Mouse (Mus musculus) MEL (cell line): Measurements from ENCODE around the gene Prdm11. TPM values are rescaled to one million over a fixed set of nuclear protein-coding genes. Genes with fewer than 3 reads are reported as not detected.

Experiments used
- DNase-seq: peaks from one replicate; pipeline ENCODE4 v3.0.0; 2011; ENCODE audit warnings: low read depth, low spot score
- H3K27ac ChIP-seq: 2 replicates; pipeline ENCODE4 v1.5.1; 2012; ENCODE audit warnings: low read depth, mild to moderate bottlenecking, control low read depth, low read length, moderate library complexity; ENCODE audit not compliant: control insufficient read depth
- H3K27me3 ChIP-seq, 2 experiments: fragments of 150-350 bp in 1 of 2; sonication (generic) in 1 of 2; 2 replicates each; pipeline ENCODE4 v1.6.1; 2012; ENCODE audit warnings: low read length in 2 of 2, mild to moderate bottlenecking in 2 of 2, improper control_type of control experiment in 1 of 2, moderate library complexity in 1 of 2; ENCODE audit not compliant: insufficient read depth in 2 of 2, control insufficient read depth in 1 of 2
- H3K36me3 ChIP-seq, 2 experiments: 2 replicates each; pipeline ENCODE4 v1.6.1; 2012 to 2014; ENCODE audit warnings: low read length in 2 of 2, improper control_type of control experiment in 1 of 2, inconsistent platforms in 1 of 2, mild to moderate bottlenecking in 1 of 2; ENCODE audit not compliant: insufficient read depth in 2 of 2, control insufficient read depth in 1 of 2
- H3K4me1 ChIP-seq, 2 experiments: fragments of 150-350 bp in 1 of 2; sonication (generic) in 1 of 2; 2 replicates each; pipeline ENCODE4 v1.6.1; 2012; ENCODE audit warnings: low read length in 2 of 2, improper control_type of control experiment in 1 of 2, mild to moderate bottlenecking in 1 of 2; ENCODE audit not compliant: insufficient read depth in 2 of 2, control insufficient read depth in 1 of 2
- H3K4me3 ChIP-seq, 2 experiments: fragments of 150-350 bp in 1 of 2; sonication (generic) in 1 of 2; 2 replicates each; pipeline ENCODE4 v1.5.1; 2012; ENCODE audit warnings: low read depth in 2 of 2, low read length in 2 of 2, mild to moderate bottlenecking in 2 of 2, moderate library complexity in 2 of 2, control low read depth in 1 of 2, improper control_type of control experiment in 1 of 2; ENCODE audit not compliant: control insufficient read depth in 1 of 2, insufficient read depth in 1 of 2
- H3K79me2 ChIP-seq: 2 replicates; pipeline ENCODE4 v1.6.1; 2012; ENCODE audit warnings: mild to moderate bottlenecking, low read length, moderate library complexity; ENCODE audit not compliant: control insufficient read depth, poor library complexity, insufficient read depth
- H3K9ac ChIP-seq: 2 replicates; pipeline ENCODE4 v1.6.1; 2012; ENCODE audit warnings: low read depth, mild to moderate bottlenecking, control low read depth, low read length, moderate library complexity; ENCODE audit not compliant: control insufficient read depth, poor library complexity, severe bottlenecking
- H3K9me3 ChIP-seq: fragments of 150-350 bp; sonication (generic); replicated peaks from 2 replicates; pipeline ENCODE4 v1.6.1; 2012; ENCODE audit warnings: mild to moderate bottlenecking, low read length, improper control_type of control experiment, moderate library complexity; ENCODE audit not compliant: insufficient read depth
- CHD1 ChIP-seq: IDR thresholded peaks from 2 replicates; pipeline ENCODE4 v1.6.1; 2012; ENCODE audit warnings: low read depth, mild to moderate bottlenecking, inconsistent platforms, low read length, improper control_type of control experiment
- CHD2 ChIP-seq: IDR thresholded peaks from 2 replicates; pipeline ENCODE4 v1.6.1; 2011; ENCODE audit warnings: low read length, improper control_type of control experiment
- CTCF ChIP-seq, 3 experiments: IDR thresholded peaks in 2 of 3; conservative IDR thresholded peaks in 1 of 3; 2 replicates each; pipeline ENCODE4 v1.5.1; 2011 to 2012; ENCODE audit warnings: low read length in 3 of 3, low read depth in 2 of 3, mild to moderate bottlenecking in 2 of 3, improper control_type of control experiment in 1 of 3, inconsistent platforms in 1 of 3, mixed read lengths in 1 of 3, moderate library complexity in 1 of 3; ENCODE audit not compliant: control insufficient read depth in 1 of 3, insufficient read depth in 1 of 3, poor library complexity in 1 of 3, severe bottlenecking in 1 of 3
- E2F4 ChIP-seq: IDR thresholded peaks from 2 replicates; pipeline ENCODE4 v1.6.1; 2011; ENCODE audit warnings: low read depth, low read length, improper control_type of control experiment, borderline replicate concordance
- ELF1 ChIP-seq: IDR thresholded peaks from 2 replicates; pipeline ENCODE4 v1.6.1; 2014; ENCODE audit warnings: low read depth, mild to moderate bottlenecking, inconsistent platforms, low read length, improper control_type of control experiment, moderate library complexity
- ETS1 ChIP-seq: IDR thresholded peaks from 2 replicates; pipeline ENCODE4 v1.6.1; 2012; ENCODE audit warnings: low read depth, mild to moderate bottlenecking, inconsistent platforms, low read length, improper control_type of control experiment, moderate library complexity
- GABPA ChIP-seq: IDR thresholded peaks from 2 replicates; pipeline ENCODE4 v1.6.1; 2012; ENCODE audit warnings: low read depth, mild to moderate bottlenecking, inconsistent platforms, low read length, improper control_type of control experiment, moderate library complexity
- HCFC1 ChIP-seq: IDR thresholded peaks from 2 replicates; pipeline ENCODE4 v1.6.1; 2012; ENCODE audit warnings: low read depth, mild to moderate bottlenecking, inconsistent platforms, low read length, improper control_type of control experiment, moderate library complexity
- JUND ChIP-seq: IDR thresholded peaks from 2 replicates; pipeline ENCODE4 v1.6.1; 2011; ENCODE audit warnings: low read depth, mild to moderate bottlenecking, improper control_type of control experiment, low read length
- MAFK ChIP-seq: IDR thresholded peaks from 2 replicates; pipeline ENCODE4 v1.6.1; 2011; ENCODE audit warnings: low read depth, mild to moderate bottlenecking, low read length, improper control_type of control experiment, borderline replicate concordance
- MAX ChIP-seq: IDR thresholded peaks from 2 replicates; pipeline ENCODE4 v1.6.1; 2011; ENCODE audit warnings: low read length, improper control_type of control experiment
- MAZ ChIP-seq: IDR thresholded peaks from 2 replicates; pipeline ENCODE4 v1.6.1; 2012; ENCODE audit warnings: low read depth, mild to moderate bottlenecking, inconsistent platforms, low read length, improper control_type of control experiment
- MEF2A ChIP-seq: IDR thresholded peaks from 2 replicates; pipeline ENCODE4 v1.6.1; 2014; ENCODE audit warnings: low read depth, mild to moderate bottlenecking, inconsistent platforms, low read length, improper control_type of control experiment; ENCODE audit not compliant: poor library complexity, insufficient replicate concordance, severe bottlenecking; ENCODE audit errors: extremely low read depth
- MXI1 ChIP-seq: IDR thresholded peaks from 2 replicates; pipeline ENCODE4 v1.6.1; 2011; ENCODE audit warnings: mild to moderate bottlenecking, low read depth, low read length, improper control_type of control experiment
- MYB ChIP-seq: IDR thresholded peaks from 2 replicates; pipeline ENCODE4 v1.6.1; 2011; ENCODE audit warnings: mild to moderate bottlenecking, low read depth, low read length, improper control_type of control experiment
- MYC ChIP-seq: IDR thresholded peaks from 2 replicates; pipeline ENCODE4 v1.6.1; 2011; ENCODE audit warnings: low read depth, mild to moderate bottlenecking, low read length, improper control_type of control experiment, moderate library complexity
- NELFE ChIP-seq: IDR thresholded peaks from 2 replicates; pipeline ENCODE4 v1.6.1; 2011; ENCODE audit warnings: low read depth, low read length, improper control_type of control experiment
- POLR2AphosphoS2 ChIP-seq: IDR thresholded peaks from 2 replicates; pipeline ENCODE4 v1.6.1; 2011; ENCODE audit warnings: low read length, improper control_type of control experiment
- POLR2AphosphoS5 ChIP-seq: IDR thresholded peaks from 2 replicates; pipeline ENCODE4 v1.6.1; 2012; ENCODE audit warnings: low read depth, borderline replicate concordance, mild to moderate bottlenecking, inconsistent platforms, low read length, moderate library complexity, mixed read lengths
- RAD21 ChIP-seq: IDR thresholded peaks from 2 replicates; pipeline ENCODE4 v1.6.1; 2011; ENCODE audit warnings: mild to moderate bottlenecking, low read depth, low read length, improper control_type of control experiment
- RCOR1 ChIP-seq: IDR thresholded peaks from 2 replicates; pipeline ENCODE4 v1.6.1; 2012; ENCODE audit warnings: low read depth, mild to moderate bottlenecking, inconsistent platforms, low read length, improper control_type of control experiment
- SIN3A ChIP-seq: IDR thresholded peaks from 2 replicates; pipeline ENCODE4 v1.6.1; 2012; ENCODE audit warnings: low read length, improper control_type of control experiment, inconsistent platforms
- SMC3 ChIP-seq: IDR thresholded peaks from 2 replicates; pipeline ENCODE4 v1.6.1; 2011; ENCODE audit warnings: low read depth, low read length, improper control_type of control experiment
- TAL1 ChIP-seq: IDR thresholded peaks from 2 replicates; pipeline ENCODE4 v1.6.1; 2012; ENCODE audit warnings: mild to moderate bottlenecking, inconsistent platforms, low read length, moderate library complexity, mixed read lengths
- UBTF ChIP-seq: IDR thresholded peaks from 2 replicates; pipeline ENCODE4 v1.6.1; 2012; ENCODE audit warnings: low read depth, mild to moderate bottlenecking, inconsistent platforms, low read length, improper control_type of control experiment, moderate library complexity, borderline replicate concordance; ENCODE audit not compliant: insufficient read depth
- USF1 ChIP-seq: IDR thresholded peaks from 2 replicates; pipeline ENCODE4 v1.6.1; 2014; ENCODE audit warnings: low read depth, mild to moderate bottlenecking, inconsistent platforms, low read length, improper control_type of control experiment, moderate library complexity
- USF2 ChIP-seq, 2 experiments: IDR thresholded peaks; 2 replicates each; pipeline ENCODE4 v1.6.1; 2011 to 2012; ENCODE audit warnings: improper control_type of control experiment in 2 of 2, low read length in 2 of 2, borderline replicate concordance in 1 of 2, inconsistent platforms in 1 of 2, low read depth in 1 of 2, mild to moderate bottlenecking in 1 of 2; ENCODE audit not compliant: insufficient read depth in 1 of 2
- ZC3H11A ChIP-seq: IDR thresholded peaks from 2 replicates; pipeline ENCODE4 v1.6.1; 2012; ENCODE audit warnings: low read depth, mild to moderate bottlenecking, inconsistent platforms, low read length, improper control_type of control experiment
- ZMIZ1 ChIP-seq: IDR thresholded peaks from 2 replicates; pipeline ENCODE4 v1.6.1; 2012; ENCODE audit warnings: low read depth, mild to moderate bottlenecking, inconsistent platforms, low read length, improper control_type of control experiment, moderate library complexity
- ZNF384 ChIP-seq: IDR thresholded peaks from 2 replicates; pipeline ENCODE4 v1.6.1; 2012; ENCODE audit warnings: low read depth, mild to moderate bottlenecking, inconsistent platforms, low read length, improper control_type of control experiment
- polyA plus RNA-seq, 2 experiments: library from polyadenylated mRNA; stranded (reverse) in 1 of 2; unstranded in 1 of 2; fragments of >175 nt in 1 of 2; fragments of >200 nt in 1 of 2; gene quantifications; 2 replicates each; pipeline versions ENCODE4 v1.2.1 to v1.2.4; 2012; ENCODE audit warnings: low replicate concordance in 2 of 2, low read depth in 1 of 2; ENCODE audit not compliant: insufficient read length in 2 of 2, insufficient read depth in 1 of 2, missing spikeins in 1 of 2
- total RNA-seq: library from RNA; depleted of rRNA; stranded (reverse); fragments of 300-350 nt; gene quantifications from 2 replicates; pipeline ENCODE4 v1.2.3, GENCODE M21; 2012

Gene Prdm11
- total and polyA plus RNA-seq, 3 experiments = 5.5 to 9.2 TPM; not detected in 1

- Histone ChIP-seq H3K36me3 (peaks cover 0 to 9% of the 10 kb centered on the region in 2 experiments; a peak in 2 of 4 replicates), H3K4me3 (no peak overlapping the region), H3K79me2 (no peaks in the 10 kb centered on the region), H3K27ac (peak overlapping the region; percentile 39; the same call in 1 of the 2 replicates), H3K27me3 (no peaks in the 10 kb centered on the region), H3K4me1 (peaks cover 5 to 9% of the 10 kb centered on the region in 2 experiments; a peak in 3 of 4 replicates), H3K9me3 (no peaks in the 10 kb centered on the region), H3K9ac (peak overlapping the region; percentile 38; the same call in 1 of the 2 replicates)
- peak; percentile 24 for DNase-seq
- TF ChIP-seq JUND = no peak
- TF ChIP-seq RCOR1 = no peak
- no peak for TF ChIP-seq MYB
- no peak for TF ChIP-seq E2F4
- TF ChIP-seq USF1 = no peak
- no peak for TF ChIP-seq TAL1
- no peak for TF ChIP-seq MAX
- no peak for TF ChIP-seq CHD2
- no peak for TF ChIP-seq UBTF
- TF ChIP-seq SMC3 = no peak
- TF ChIP-seq NELFE = no peak
- no peak for TF ChIP-seq MAFK
- TF ChIP-seq ELF1 = no peak
- TF ChIP-seq MEF2A = no peak
- TF ChIP-seq CTCF (IDR thresholded peaks at IDR 0.05 in 2 of 3, conservative IDR thresholded peaks at IDR 0.05 in 1 of 3; ENCODE audit: control insufficient read depth in 1 of 3, insufficient read depth in 1 of 3, low read depth in 2 of 3, low read length in 3 of 3, poor library complexity in 1 of 3, severe bottlenecking in 1 of 3) = no peak
- no peak for TF ChIP-seq HCFC1
- no peak for TF ChIP-seq ZMIZ1
Measured at GRCm38 (mm10) chr2:92971536-92971935, 74.4 kb downstream of the Prdm11 start.

GRCm38 (mm10) chr2:92971069-92971468, 74.9 kb downstream of the Prdm11 start:
- Histone ChIP-seq H3K27me3 (no peaks in the 10 kb centered on the region), H3K9me3 (no peaks in the 10 kb centered on the region), H3K4me1 (peaks cover 5 to 9% of the 10 kb centered on the region in 2 experiments; a peak in 3 of 4 replicates), H3K4me3 (peak overlapping the region in 1 of 2 experiments; percentile 48; a peak in 3 of 4 replicates), H3K27ac (peak overlapping the region; percentile 53), H3K79me2 (no peaks in the 10 kb centered on the region), H3K36me3 (peaks cover 0 to 9% of the 10 kb centered on the region in 2 experiments; a peak in 2 of 4 replicates), H3K9ac (no peak overlapping the region)
- peak; percentile 67 for DNase-seq
- TF ChIP-seq RCOR1 (no peak; the same call in 1 of the 2 replicates), POLR2AphosphoS5 (no peak), ZNF384 (peak; percentile 93), ZC3H11A (no peak), USF1 (no peak), POLR2AphosphoS2 (no peak), MXI1 (no peak), MAZ (peak; percentile 72), MYC (no peak), MAFK (no peak), RAD21 (no peak), ETS1 (peak; percentile 56; the same call in 1 of the 2 replicates), HCFC1 (0 out of 2 replicates have a peak, but pooled peaks have one; percentile 10), MYB (0 out of 2 replicates have a peak, but pooled peaks have one; percentile 20), SIN3A (peak; percentile 47), GABPA (no peak), CHD1 (no peak), USF2 (IDR thresholded peaks at IDR 0.05; ENCODE audit: borderline replicate concordance in 1 of 2, insufficient read depth in 1 of 2, low read depth in 1 of 2, low read length in 2 of 2) (no peak), ELF1 (no peak), E2F4 (no peak)
